Mouse (Mus musculus): ENCODE data around the gene Gm6351.
"Not testable (repeated sequence)": the region's sequence is repeated elsewhere in the genome, so short reads cannot be mapped to it uniquely, and the experiment has no call there.

Gm6351 gene

DNA sequence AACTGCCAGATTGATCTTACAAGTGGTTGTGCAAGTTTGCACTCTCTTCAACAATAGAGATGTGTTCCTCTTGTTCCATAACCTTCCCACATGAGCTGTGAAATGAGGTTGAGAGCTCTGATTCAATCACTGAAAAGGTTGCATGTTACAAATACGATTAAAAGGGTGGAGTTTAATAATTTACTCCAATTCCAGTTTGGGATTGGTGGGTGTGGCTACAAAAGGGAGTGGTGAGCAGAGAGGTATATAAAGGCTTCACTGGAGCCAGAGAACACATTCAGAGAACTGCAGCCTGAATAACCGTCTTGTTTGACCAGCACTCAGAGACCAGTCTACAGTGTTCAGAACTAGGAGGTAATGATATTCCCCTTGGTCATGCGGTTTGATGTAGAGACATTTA, at the start of gene Gm6351:
TSS of gene Gm6351 (plus strand) at position 301 of the 400 bp plus-strand sequence.
- DNase-seq (ENCODE audit: low read depth, low spot score), result not testable (repeated sequence)

DNA sequence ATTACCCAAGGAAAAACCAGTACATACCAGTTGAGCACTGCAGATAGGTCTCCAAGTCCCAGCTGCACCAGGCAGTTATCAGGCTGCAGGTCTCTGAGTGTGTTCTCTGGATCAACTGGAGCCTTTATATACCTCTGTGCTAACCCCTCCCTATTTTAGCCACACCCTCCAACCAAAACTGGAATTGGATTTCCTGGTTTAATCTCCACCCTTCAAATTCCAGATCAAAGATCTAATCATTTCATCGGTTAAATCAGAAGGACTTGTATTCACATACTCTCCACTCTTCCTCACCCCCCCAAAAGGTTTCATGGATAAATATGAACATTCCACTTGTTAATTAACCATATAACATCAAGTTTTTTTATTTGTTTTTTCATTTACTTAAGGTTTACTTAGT, 5.7 kb upstream of the Gm6351 start, which contains the start of gene BC061212:
TSS of gene BC061212 (minus strand) at position 101 of the 400 bp plus-strand sequence.
- DNase-seq (ENCODE audit: low read depth, low spot score), result not testable (repeated sequence)

Data from mesoderm, embryonic 11.5 days (tissue).